Comparison of ENCODE assay signal across 8 mouse cellular contexts in genomic region chr15:102278726-102279091, GRCm38 (mm10). TPM values are rescaled to one million over a fixed set of nuclear protein-coding genes. Genes with fewer than 3 reads are reported as not detected.
A peak's percentile ranks its signal among the peaks of the same experiment; 100 is the strongest.
DNase-seq lines count a peak whose midpoint lies in the region; ATAC-seq lines count a peak whose summit lies in the region.

No protein-coding gene starts in this region.

- no peak for ATAC-seq in heart, embryonic 11.5 days (replicated peaks; ENCODE audit: insufficient number of reproducible peaks, low FRiP score, low TSS enrichment)
- no peak; the same call in 1 of the 2 replicates for ATAC-seq in forebrain, embryonic 11.5 days (replicated peaks; ENCODE audit: low FRiP score)
- ATAC-seq in liver, embryonic 13.5 days (ENCODE audit: low read depth): no peak

- peaks cover 3% of the 10 kb centered on the region; the same call in 1 of the 2 replicates for H3K36me3 ChIP-seq in heart, embryonic 11.5 days (ENCODE audit: control insufficient read depth, insufficient read depth, low read length)
- H3K36me3 ChIP-seq in forebrain, embryonic 11.5 days (ENCODE audit: control insufficient read depth, insufficient read depth, low read length): peaks cover 12% of the 10 kb centered on the region; the same call in 1 of the 2 replicates
- H3K36me3 ChIP-seq in liver, embryonic 13.5 days: peaks cover 14% of the 10 kb centered on the region

- H3K27ac ChIP-seq in heart, embryonic 11.5 days (ENCODE audit: low read depth, low read length): peak overlapping the region; percentile 88
- peak overlapping the region; percentile 51 for H3K27ac ChIP-seq in forebrain, embryonic 11.5 days (ENCODE audit: low read depth, low read length)
- H3K27ac ChIP-seq in liver, embryonic 13.5 days: peak overlapping the region; percentile 71

- peaks cover 8% of the 10 kb centered on the region for H3K4me1 ChIP-seq in heart, embryonic 11.5 days (ENCODE audit: control insufficient read depth, insufficient read depth, low read length)
- 0 out of 2 replicates have a peak, but pooled peaks cover 5% of the 10 kb centered on the region for H3K4me1 ChIP-seq in forebrain, embryonic 11.5 days (replicated peaks; ENCODE audit: control insufficient read depth, insufficient read depth, low read length)
- H3K4me1 ChIP-seq in liver, embryonic 13.5 days (replicated peaks): peaks cover 48% of the 10 kb centered on the region

- H3K4me2 ChIP-seq in heart, embryonic 11.5 days: peak overlapping the region; percentile 97
- peak overlapping the region; percentile 87 for H3K4me2 ChIP-seq in forebrain, embryonic 11.5 days (ENCODE audit: low read depth, low read length, severe bottlenecking)
- peak overlapping the region; percentile 93 for H3K4me2 ChIP-seq in liver, embryonic 13.5 days

- H3K9ac ChIP-seq in heart, embryonic 11.5 days (ENCODE audit: low read depth, low read length): peak overlapping the region; percentile 78
- peak overlapping the region; percentile 83 for H3K9ac ChIP-seq in forebrain, embryonic 11.5 days (ENCODE audit: low read length)
- peak overlapping the region; percentile 81 for H3K9ac ChIP-seq in liver, embryonic 13.5 days

- peak overlapping the region; percentile 91 for H3K4me3 ChIP-seq in heart, embryonic 11.5 days (ENCODE audit: low read depth, low read length)
- peak overlapping the region; percentile 91 for H3K4me3 ChIP-seq in forebrain, embryonic 11.5 days (ENCODE audit: low read depth, low read length)
- peak overlapping the region; percentile 85 for H3K4me3 ChIP-seq in liver, embryonic 13.5 days (replicated peaks)

- H3K9me3 ChIP-seq in heart, embryonic 11.5 days (replicated peaks; ENCODE audit: control insufficient read depth, low read length): no peaks in the 10 kb centered on the region
- no peaks in the 10 kb centered on the region for H3K9me3 ChIP-seq in forebrain, embryonic 11.5 days (ENCODE audit: control insufficient read depth, low read length)
- no peaks in the 10 kb centered on the region for H3K9me3 ChIP-seq in liver, embryonic 13.5 days (replicated peaks)

- H3K27me3 ChIP-seq in heart, embryonic 11.5 days (ENCODE audit: control insufficient read depth, insufficient read depth, low read length): no peaks in the 10 kb centered on the region
- no peaks in the 10 kb centered on the region for H3K27me3 ChIP-seq in forebrain, embryonic 11.5 days (ENCODE audit: control insufficient read depth, insufficient read depth, low read length)
- 0 out of 2 replicates have a peak, but pooled peaks cover 5% of the 10 kb centered on the region for H3K27me3 ChIP-seq in liver, embryonic 13.5 days

- DNase-seq in heart, adult 18-20 months: no peak
- peak; percentile 69 for DNase-seq in A20 (ENCODE audit: low read depth, low spot score)
- DNase-seq in forebrain, embryonic 11.5 days (ENCODE audit: low spot score): no peak
- no peak for DNase-seq in liver, embryonic 13.5 days
- DNase-seq in adrenal gland, postnatal 10 days: no peak
- DNase-seq in cerebellum, postnatal 4 days (ENCODE audit: low spot score in 2 of 2): no peak
- DNase-seq in ovary, postnatal 36 days (ENCODE audit: low spot score): no peak

- WGBS in heart, embryonic 11.5 days (ENCODE audit: insufficient replicate concordance): 23% methylated on average over 7 of the region's 7 CpGs
- 41% methylated on average over 7 of the region's 7 CpGs for WGBS in forebrain, embryonic 11.5 days
- 15% methylated on average over 7 of the region's 7 CpGs for WGBS in liver, embryonic 13.5 days (ENCODE audit: insufficient replicate concordance)

RNA-seq across cellular contexts. Expression of gene Mfsd5, which starts 0.5 kb away (rescaled TPM):
- polyA plus RNA-seq in heart, embryonic 11.5 days (2014; fragmentation: Nextera tagmentation; extraction: Ambion mirVana): 44.4 and 45.3 TPM in 2 replicates
- 10 to 100 TPM; 18.4 to 18.9 TPM for total RNA-seq in heart, adult 18-20 months (2021)
- 55.6 and 64.7 TPM in 2 replicates for polyA plus RNA-seq in forebrain, embryonic 11.5 days (2014; fragmentation: Nextera tagmentation; extraction: Ambion mirVana)
- 29.0 and 33.7 TPM in 2 replicates for polyA plus RNA-seq in liver, embryonic 13.5 days (2015; fragmentation: Nextera tagmentation; extraction: Ambion mirVana)
- total RNA-seq in adrenal gland, postnatal 10 days (2021): 10 to 100 TPM; 29.0 to 29.4 TPM

RNA-seq across cellular contexts. Expression of gene Gm9918, which starts 8.3 kb away (rescaled TPM):
- 0.07 TPM in 1 of 2 replicates, not detected in the other for polyA plus RNA-seq in heart, embryonic 11.5 days (2014; fragmentation: Nextera tagmentation; extraction: Ambion mirVana)
- total RNA-seq in heart, adult 18-20 months (2021): not detected
- polyA plus RNA-seq in forebrain, embryonic 11.5 days (2014; fragmentation: Nextera tagmentation; extraction: Ambion mirVana): 0.21 and 0.48 TPM in 2 replicates
- polyA plus RNA-seq in liver, embryonic 13.5 days (2015; fragmentation: Nextera tagmentation; extraction: Ambion mirVana): not detected in 2 replicates
- not detected for total RNA-seq in adrenal gland, postnatal 10 days (2021)

RNA-seq across cellular contexts. Expression of gene Espl1, which starts 17.4 kb away (rescaled TPM):
- 20.0 and 23.8 TPM in 2 replicates for polyA plus RNA-seq in heart, embryonic 11.5 days (2014; fragmentation: Nextera tagmentation; extraction: Ambion mirVana)
- total RNA-seq in heart, adult 18-20 months (2021): under 1 TPM; 0.54 to 0.92 TPM
- polyA plus RNA-seq in forebrain, embryonic 11.5 days (2014; fragmentation: Nextera tagmentation; extraction: Ambion mirVana): 58.3 and 60.3 TPM in 2 replicates
- polyA plus RNA-seq in liver, embryonic 13.5 days (2015; fragmentation: Nextera tagmentation; extraction: Ambion mirVana): 23.3 and 26.3 TPM in 2 replicates
- 10 to 100 TPM in 1 of 2 experiments, 1 to 10 TPM in 1; 8.8 to 11.9 TPM for total RNA-seq in adrenal gland, postnatal 10 days (2021)

RNA-seq across cellular contexts. Expression of gene Rarg, which starts 21.4 kb away (rescaled TPM):
- polyA plus RNA-seq in heart, embryonic 11.5 days (2014; fragmentation: Nextera tagmentation; extraction: Ambion mirVana): 11.2 and 13.4 TPM in 2 replicates
- total RNA-seq in heart, adult 18-20 months (2021): 10 to 100 TPM; 13.5 to 16.7 TPM
- 19.3 and 19.7 TPM in 2 replicates for polyA plus RNA-seq in forebrain, embryonic 11.5 days (2014; fragmentation: Nextera tagmentation; extraction: Ambion mirVana)
- 2.5 and 3.0 TPM in 2 replicates for polyA plus RNA-seq in liver, embryonic 13.5 days (2015; fragmentation: Nextera tagmentation; extraction: Ambion mirVana)
- 10 to 100 TPM; 22.7 to 30.3 TPM for total RNA-seq in adrenal gland, postnatal 10 days (2021)

RNA-seq across cellular contexts. Expression of gene Itgb7, which starts 47.0 kb away (rescaled TPM):
- polyA plus RNA-seq in heart, embryonic 11.5 days (2014; fragmentation: Nextera tagmentation; extraction: Ambion mirVana): 0.94 and 1.2 TPM in 2 replicates
- total RNA-seq in heart, adult 18-20 months (2021): 1 to 10 TPM; 2.9 to 9.9 TPM
- polyA plus RNA-seq in forebrain, embryonic 11.5 days (2014; fragmentation: Nextera tagmentation; extraction: Ambion mirVana): 0.76 and 1.1 TPM in 2 replicates
- 5.5 and 6.5 TPM in 2 replicates for polyA plus RNA-seq in liver, embryonic 13.5 days (2015; fragmentation: Nextera tagmentation; extraction: Ambion mirVana)
- total RNA-seq in adrenal gland, postnatal 10 days (2021): 1 to 10 TPM; 6.4 to 7.1 TPM
